Mouse (Mus musculus): Measurements from ENCODE around the gene Pdgfb. TPM values are rescaled to one million over a fixed set of nuclear protein-coding genes. Genes with fewer than 3 reads are reported as not detected.

Gene Pdgfb
- polyA plus RNA-seq (2012; rRNA removed): 15.5 and 16.1 TPM in 2 replicates

GRCm38 (mm10) chr15:80014321-80015210, at the start of gene Pdgfb:
Gene Pdgfb, minus strand, starts transcription at chr15:80014977.

GRCm38 (mm10) chr15:79970940-79971339, 43.8 kb downstream of the Pdgfb start, which contains the start of gene Cbx7:
Gene Cbx7, minus strand, starts transcription at chr15:79971119.

Other genes starting within 250 kb of the Pdgfb start
- gene Dnal4, start 237.1 kb downstream of the Pdgfb start, polyA plus RNA-seq (2012; rRNA removed): 73.9 and 74.6 TPM in 2 replicates
- gene Nptxr, start 210.2 kb downstream of the Pdgfb start, polyA plus RNA-seq (2012; rRNA removed): 51.4 and 51.5 TPM in 2 replicates
- gene Npcd, start 180.7 kb downstream of the Pdgfb start, polyA plus RNA-seq (2012; rRNA removed): 1.4 and 1.7 TPM in 2 replicates
- gene Cbx6, start 180.3 kb downstream of the Pdgfb start, polyA plus RNA-seq (2012; rRNA removed): 83.6 and 87.3 TPM in 2 replicates
- 5.1 and 5.2 TPM in 2 replicates for gene Apobec3, start 123.3 kb downstream of the Pdgfb start, polyA plus RNA-seq (2012; rRNA removed)
- 11.8 and 12.2 TPM in 2 replicates for gene Cbx7, start 43.9 kb downstream of the Pdgfb start, polyA plus RNA-seq (2012; rRNA removed)
- 105 TPM in 2 replicates for gene Syngr1, start 76.4 kb upstream of the Pdgfb start, polyA plus RNA-seq (2012; rRNA removed)
- gene Rpl3, start 76.9 kb upstream of the Pdgfb start, polyA plus RNA-seq (2012; rRNA removed): 1,019 and 1,030 TPM in 2 replicates
- 38.0 and 41.0 TPM in 2 replicates for gene Tab1, start 118.2 kb upstream of the Pdgfb start, polyA plus RNA-seq (2012; rRNA removed)
- 58.1 and 59.4 TPM in 2 replicates for gene Mgat3, start 158.7 kb upstream of the Pdgfb start, polyA plus RNA-seq (2012; rRNA removed)
- gene Mief1, start 219.0 kb upstream of the Pdgfb start, polyA plus RNA-seq (2012; rRNA removed): 12.3 and 13.4 TPM in 2 replicates
- not detected in 2 replicates for gene AC140267.1, start 220.9 kb upstream of the Pdgfb start, polyA plus RNA-seq (2012; rRNA removed)
- 247 and 262 TPM in 2 replicates for gene Atf4, start 240.2 kb upstream of the Pdgfb start, polyA plus RNA-seq (2012; rRNA removed)
- 64.5 and 65.5 TPM in 2 replicates for gene Rps19bp1, start 249.3 kb upstream of the Pdgfb start, polyA plus RNA-seq (2012; rRNA removed)

Measured in central nervous system, embryonic 18 days (tissue).